Mouse (Mus musculus) forebrain, embryonic 11.5 days (tissue): Measurements from ENCODE around the gene Men1. TPM values are rescaled to one million over a fixed set of nuclear protein-coding genes. Genes with fewer than 3 reads are reported as not detected.

Experiments used
- ATAC-seq: fragments of 200-750 bp; cut with Nextera tagmentation; replicated peaks from 2 replicates; pipeline ENCODE4 v1.8.0; 2017; ENCODE audit warnings: moderate TSS enrichment; ENCODE audit not compliant: low FRiP score
- DNase-seq: peaks from one replicate; pipeline ENCODE4 v3.0.0-alpha.2; 2017; ENCODE audit warnings: low spot score
- H3K27ac ChIP-seq: fragments of 300-500 bp; sonication (generic); 2 replicates; pipeline ENCODE4 v1.5.1; 2014; ENCODE audit warnings: low read depth, low read length
- H3K27me3 ChIP-seq: fragments of 300-500 bp; sonication (generic); 2 replicates; pipeline ENCODE4 v1.6.1; 2014; ENCODE audit warnings: mild to moderate bottlenecking, low read length, mixed read lengths; ENCODE audit not compliant: control insufficient read depth, insufficient read depth
- H3K36me3 ChIP-seq: fragments of 300-500 bp; sonication (generic); 2 replicates; pipeline ENCODE4 v1.6.1; 2014; ENCODE audit warnings: mild to moderate bottlenecking, low read length, moderate library complexity, mixed read lengths; ENCODE audit not compliant: control insufficient read depth, insufficient read depth
- H3K4me1 ChIP-seq: fragments of 300-500 bp; sonication (generic); replicated peaks from 2 replicates; pipeline ENCODE4 v1.6.1; 2014; ENCODE audit warnings: low read length, mixed read lengths; ENCODE audit not compliant: control insufficient read depth, insufficient read depth
- H3K4me2 ChIP-seq: fragments of 300-500 bp; sonication (generic); 2 replicates; pipeline ENCODE4 v1.6.1; 2014; ENCODE audit warnings: low read depth, mild to moderate bottlenecking, low read length, moderate library complexity, mixed read lengths; ENCODE audit not compliant: severe bottlenecking
- H3K4me3 ChIP-seq: fragments of 300-500 bp; sonication (generic); 2 replicates; pipeline ENCODE4 v1.5.1; 2014; ENCODE audit warnings: low read depth, low read length
- H3K9ac ChIP-seq: fragments of 300-500 bp; sonication (generic); 2 replicates; pipeline ENCODE4 v1.6.1; 2014; ENCODE audit warnings: low read length
- H3K9me3 ChIP-seq: fragments of 300-500 bp; sonication (generic); 2 replicates; pipeline ENCODE4 v1.6.1; 2016; ENCODE audit warnings: low read length, mixed read lengths; ENCODE audit not compliant: control insufficient read depth
- WGBS: fragments of 180-500 bp; shearing (Covaris S2); extraction: QIAGEN DNeasy Blood & Tissue Kit; methylation state at CpG from one replicate; pipeline ENCODE4 v1.1.7; 2014; 5-methylcytosine and 5-hydroxymethylcytosine counted together
- polyA plus RNA-seq: library from polyadenylated mRNA; unstranded; fragments of >200 nt; fragmentation: Nextera tagmentation; extraction: Ambion mirVana; gene quantifications from 2 replicates; pipeline ENCODE4 v1.2.1, GENCODE M21; 2014

Gene Men1
- polyA plus RNA-seq, 1 experiment from 2014 or later, result 97.8 TPM

DNA sequence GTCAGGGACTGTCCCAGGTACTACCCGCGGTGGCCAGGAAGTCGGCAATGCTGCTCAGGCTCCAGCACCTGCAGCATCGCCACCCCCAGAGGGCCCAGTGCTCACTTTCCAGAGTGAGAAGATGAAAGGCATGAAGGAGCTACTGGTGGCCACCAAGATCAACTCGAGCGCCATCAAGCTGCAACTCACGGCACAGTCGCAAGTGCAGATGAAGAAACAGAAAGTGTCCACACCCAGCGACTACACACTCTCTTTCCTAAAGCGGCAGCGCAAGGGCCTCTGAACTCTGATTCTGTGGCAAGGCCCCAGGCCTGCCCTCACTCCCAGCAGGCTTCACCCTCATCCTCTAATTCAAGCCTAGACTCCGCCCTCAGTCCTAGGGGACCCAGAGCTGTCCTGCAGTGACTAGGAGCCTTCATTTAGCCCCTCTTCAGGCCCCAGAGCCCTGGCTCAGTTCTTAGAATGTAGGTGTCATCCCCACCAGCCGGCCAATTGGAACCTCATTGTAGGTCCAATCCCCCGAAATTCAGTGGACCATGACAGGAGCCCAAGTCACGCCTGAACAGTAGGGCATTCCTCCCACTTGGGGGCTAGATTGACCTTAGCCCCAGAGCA, 5.2 kb downstream of the Men1 start:
- H3K9me3 ChIP-seq, result no peaks in the 10 kb centered on the region
- ATAC-seq (no peak), DNase-seq (no peak)
- WGBS, result 66% methylated on average over 15 of the region's 15 CpGs
- H3K27ac ChIP-seq, result no peak overlapping the region
- H3K27me3 ChIP-seq, result no peaks in the 10 kb centered on the region
- no peak overlapping the region for H3K4me3 ChIP-seq
- peaks cover 10% of the 10 kb centered on the region for H3K4me1 ChIP-seq
- H3K4me2 ChIP-seq, result no peak overlapping the region
- H3K36me3 ChIP-seq, result peaks cover 4% of the 10 kb centered on the region; the same call in 1 of the 2 replicates
- H3K9ac ChIP-seq, result no peak overlapping the region

DNA sequence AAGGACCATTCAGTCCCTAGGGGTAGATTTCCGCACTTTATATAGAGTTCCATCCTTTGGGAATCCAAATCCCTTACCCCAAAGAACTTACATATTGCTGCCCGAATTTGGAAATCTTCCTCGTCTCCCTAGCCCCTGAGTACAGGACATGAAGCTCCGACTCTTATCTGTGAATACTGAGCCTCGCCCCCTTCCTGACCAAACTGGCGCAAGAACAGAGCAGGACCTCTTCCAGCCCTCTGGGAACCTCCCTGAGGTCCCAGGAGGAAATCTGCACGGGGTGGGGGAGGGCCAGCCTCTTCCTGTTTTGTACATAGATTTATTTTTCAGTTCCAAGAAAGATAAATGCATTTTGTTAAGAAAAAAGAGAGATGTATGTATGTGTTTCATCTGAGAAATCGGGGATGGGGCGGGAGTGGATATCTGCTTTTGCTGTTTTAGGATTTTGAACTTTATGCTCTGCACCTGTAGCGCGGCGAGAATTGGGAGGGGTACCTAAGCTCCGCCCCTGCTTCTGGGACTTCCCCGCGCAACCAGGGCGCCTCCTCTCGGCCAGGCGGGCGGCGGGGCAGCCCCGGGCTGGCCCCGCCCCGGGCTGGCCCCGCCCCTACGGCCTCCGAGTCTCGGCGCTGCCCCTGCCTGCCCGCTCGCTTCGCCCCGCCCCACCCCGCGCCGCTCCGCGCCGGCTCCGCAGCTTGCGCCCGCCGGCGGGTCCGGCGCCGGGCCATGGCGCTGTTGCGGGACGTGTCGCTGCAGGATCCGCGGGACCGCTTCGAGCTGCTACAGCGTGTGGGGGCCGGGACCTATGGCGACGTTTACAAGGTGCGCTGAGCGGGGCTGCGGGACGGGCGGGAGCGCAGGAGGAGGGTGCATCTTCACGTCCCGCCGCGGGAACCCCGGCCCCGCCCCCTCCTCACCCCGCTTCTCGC, 6.0 kb downstream of the Men1 start, which contains the start of gene Map4k2:
TSS of gene Map4k2 (plus strand) at position 612 of the 929 bp plus-strand sequence.
- peak; percentile 84 for ATAC-seq
- Histone ChIP-seq H3K4me2 (peak within 1 kb of the TSS; percentile 96), H3K27ac (no peak within 1 kb of the TSS), H3K27me3 (no peaks in the 10 kb centered on the region), H3K9ac (peak within 1 kb of the TSS; percentile 64), H3K9me3 (no peaks in the 10 kb centered on the region), H3K4me1 (peaks cover 10% of the 10 kb centered on the region), H3K4me3 (peak within 1 kb of the TSS; percentile 56), H3K36me3 (peaks cover 4% of the 10 kb centered on the region; the same call in 1 of the 2 replicates)
- WGBS, result 8% methylated on average over 54 of the region's 72 CpGs
- peak; percentile 87 for DNase-seq

DNA sequence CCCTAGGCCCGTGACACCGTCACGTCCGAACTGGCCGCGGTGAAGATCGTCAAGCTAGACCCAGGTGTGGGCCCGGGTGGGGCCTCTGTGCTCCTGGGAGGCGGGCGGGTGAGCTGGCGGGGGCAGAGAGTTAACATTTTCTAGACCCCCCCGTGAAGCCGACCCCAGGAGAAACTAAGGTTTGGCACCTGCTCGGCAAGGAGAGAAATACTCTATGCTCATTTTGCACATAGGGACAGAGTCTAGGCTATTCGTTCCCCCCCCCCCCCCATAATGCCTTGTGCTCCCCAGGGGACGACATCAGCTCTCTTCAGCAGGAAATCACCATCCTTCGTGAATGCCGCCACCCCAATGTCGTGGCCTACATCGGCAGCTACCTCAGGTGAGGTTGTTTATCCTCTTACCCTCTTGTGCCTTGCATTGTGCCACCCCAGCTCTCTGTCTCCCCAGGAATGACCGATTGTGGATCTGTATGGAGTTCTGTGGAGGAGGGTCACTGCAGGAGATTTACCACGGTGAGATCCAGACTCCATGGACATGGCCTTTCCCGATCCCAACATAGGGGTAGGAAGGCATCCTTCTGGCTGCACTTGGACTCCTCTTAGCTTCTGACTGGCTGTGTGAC, 6.8 kb downstream of the Men1 start:
- Histone ChIP-seq H3K27me3 (no peaks in the 10 kb centered on the region), H3K4me3 (peak overlapping the region; percentile 56), H3K4me2 (peak overlapping the region; percentile 96), H3K9ac (peak overlapping the region; percentile 64), H3K4me1 (peaks cover 3% of the 10 kb centered on the region), H3K36me3 (peaks cover 4% of the 10 kb centered on the region; the same call in 1 of the 2 replicates), H3K27ac (no peak overlapping the region), H3K9me3 (no peaks in the 10 kb centered on the region)
- DNase-seq (no peak), ATAC-seq (no peak)
- WGBS, result 11% methylated on average over 23 of the region's 23 CpGs

DNA sequence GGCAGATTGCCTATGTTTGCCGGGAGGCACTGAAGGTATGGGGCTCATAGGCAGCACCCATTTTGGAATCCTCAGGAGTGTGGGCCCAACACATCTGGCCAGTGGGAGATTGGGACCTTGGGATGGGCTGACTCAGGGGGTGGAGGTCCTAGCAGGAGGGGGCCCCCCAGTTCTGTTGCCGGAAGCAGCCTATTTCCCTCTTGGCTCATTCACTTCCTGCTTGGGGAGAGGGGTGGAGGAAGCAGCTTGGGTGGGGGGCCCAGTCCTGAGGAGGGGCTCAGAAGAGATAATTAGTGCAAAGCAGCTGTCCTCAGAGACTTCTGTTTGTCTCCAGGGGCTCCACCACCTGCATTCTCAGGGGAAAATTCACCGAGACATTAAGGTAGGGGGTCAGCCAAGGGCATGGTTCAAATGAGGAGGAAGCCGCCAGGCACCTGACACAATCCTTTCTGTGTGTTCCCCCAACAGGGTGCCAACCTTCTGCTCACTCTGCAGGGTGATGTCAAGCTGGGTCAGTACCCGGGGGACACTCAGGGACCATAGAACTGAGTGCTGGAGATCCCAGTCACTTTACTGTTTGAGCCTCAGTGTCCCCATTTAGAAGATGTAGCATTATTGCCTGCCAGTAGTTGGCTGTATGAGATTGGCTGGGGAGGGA, 7.6 kb downstream of the Men1 start:
- no peak for ATAC-seq
- no peaks in the 10 kb centered on the region for H3K9me3 ChIP-seq
- no peak overlapping the region for H3K4me2 ChIP-seq
- H3K4me1 ChIP-seq, result no peaks in the 10 kb centered on the region; the same call in 1 of the 2 replicates
- H3K27ac ChIP-seq, result no peak overlapping the region
- no peaks in the 10 kb centered on the region for H3K27me3 ChIP-seq
- WGBS, result 85% methylated on average over 5 of the region's 5 CpGs
- H3K36me3 ChIP-seq, result peaks cover 4% of the 10 kb centered on the region; the same call in 1 of the 2 replicates
- no peak for DNase-seq
- no peak overlapping the region for H3K4me3 ChIP-seq
- H3K9ac ChIP-seq, result no peak overlapping the region

DNA sequence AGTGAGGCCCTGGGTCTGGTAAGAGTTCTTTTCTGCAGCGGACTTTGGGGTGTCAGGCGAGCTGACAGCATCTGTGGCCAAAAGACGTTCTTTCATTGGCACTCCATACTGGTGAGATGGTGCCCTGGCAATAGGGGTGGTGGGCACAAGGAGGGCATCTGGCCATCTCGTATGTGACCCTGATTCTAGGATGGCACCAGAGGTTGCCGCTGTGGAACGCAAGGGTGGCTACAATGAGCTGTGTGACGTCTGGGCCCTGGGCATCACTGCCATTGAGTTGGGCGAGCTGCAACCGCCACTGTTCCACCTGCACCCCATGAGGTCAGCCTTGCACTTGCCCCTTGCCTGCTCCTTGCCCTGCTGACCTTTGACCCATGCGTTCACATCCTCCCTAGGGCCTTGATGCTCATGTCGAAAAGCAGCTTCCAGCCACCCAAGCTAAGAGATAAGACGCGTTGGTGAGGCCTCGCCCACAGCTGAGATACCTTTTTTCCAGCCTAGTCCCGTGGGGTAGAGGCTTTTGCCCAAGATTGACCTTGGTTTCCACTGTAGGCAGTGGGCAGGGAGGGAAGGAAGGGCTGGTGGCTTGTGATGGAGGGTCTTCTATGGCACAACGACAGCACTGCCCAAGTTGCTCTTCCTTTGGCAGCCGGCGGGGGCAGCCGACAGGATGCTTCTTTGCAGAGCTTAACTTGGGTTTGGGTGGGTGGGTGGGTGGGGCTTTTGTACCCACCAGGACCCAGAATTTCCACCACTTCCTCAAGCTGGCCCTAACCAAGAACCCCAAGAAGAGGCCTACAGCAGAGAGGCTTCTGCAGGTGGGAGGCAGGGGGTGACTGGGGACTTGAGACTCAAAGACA, 8.5 kb downstream of the Men1 start:
- Histone ChIP-seq H3K36me3 (peaks cover 4% of the 10 kb centered on the region; the same call in 1 of the 2 replicates), H3K4me2 (no peak overlapping the region), H3K4me1 (no peaks in the 10 kb centered on the region; the same call in 1 of the 2 replicates), H3K9ac (no peak overlapping the region), H3K9me3 (no peaks in the 10 kb centered on the region), H3K4me3 (no peak overlapping the region), H3K27me3 (no peaks in the 10 kb centered on the region), H3K27ac (no peak overlapping the region)
- WGBS, result 86% methylated on average over 19 of the region's 19 CpGs
- ATAC-seq (no peak), DNase-seq (no peak)

- Histone ChIP-seq H3K9me3 (no peaks in the 10 kb centered on the region), H3K4me2 (no peak overlapping the region), H3K36me3 (no peaks in the 10 kb centered on the region; the same call in 1 of the 2 replicates), H3K4me3 (no peak overlapping the region), H3K27me3 (no peaks in the 10 kb centered on the region), H3K4me1 (no peaks in the 10 kb centered on the region; the same call in 1 of the 2 replicates), H3K27ac (no peak overlapping the region), H3K9ac (no peak overlapping the region)
- no peak for DNase-seq
- 92% methylated on average over 5 of the region's 5 CpGs for WGBS
- no peak for ATAC-seq
Observed at GRCm38 (mm10) chr19:6343996-6344395, 9.2 kb downstream of the Men1 start.

DNA sequence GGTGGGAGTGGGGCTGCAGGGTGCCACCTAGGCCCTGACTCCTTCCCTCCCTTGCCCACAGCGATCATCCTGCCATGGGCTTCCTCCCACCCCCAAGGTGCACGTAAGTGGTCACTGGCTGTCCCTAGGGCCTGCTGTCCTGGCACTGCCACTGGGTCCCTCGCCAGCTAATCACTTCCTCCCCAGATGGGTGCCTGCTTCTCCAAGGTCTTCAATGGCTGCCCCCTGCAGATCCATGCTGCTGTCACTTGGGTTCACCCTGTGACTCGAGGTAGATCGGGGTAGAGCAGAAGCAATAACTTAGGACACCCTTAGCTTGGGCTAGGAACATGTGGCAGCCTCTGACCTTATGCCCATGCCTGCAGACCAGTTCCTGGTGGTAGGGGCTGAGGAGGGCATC, 11.2 kb downstream of the Men1 start:
- Histone ChIP-seq H3K9me3 (no peaks in the 10 kb centered on the region), H3K36me3 (no peaks in the 10 kb centered on the region), H3K4me2 (no peak overlapping the region), H3K4me3 (no peak overlapping the region), H3K27me3 (no peaks in the 10 kb centered on the region), H3K4me1 (no peaks in the 10 kb centered on the region; the same call in 1 of the 2 replicates), H3K27ac (no peak overlapping the region), H3K9ac (no peak overlapping the region)
- 96% methylated on average over 5 of the region's 5 CpGs for WGBS
- no peak for DNase-seq
- no peak for ATAC-seq
